Mouse (Mus musculus): ENCODE measurements around the gene Sympk.
"Not testable (repeated sequence)": the region's sequence is repeated elsewhere in the genome, so short reads cannot be mapped to it uniquely, and the experiment has no call there.

Sympk gene

DNA sequence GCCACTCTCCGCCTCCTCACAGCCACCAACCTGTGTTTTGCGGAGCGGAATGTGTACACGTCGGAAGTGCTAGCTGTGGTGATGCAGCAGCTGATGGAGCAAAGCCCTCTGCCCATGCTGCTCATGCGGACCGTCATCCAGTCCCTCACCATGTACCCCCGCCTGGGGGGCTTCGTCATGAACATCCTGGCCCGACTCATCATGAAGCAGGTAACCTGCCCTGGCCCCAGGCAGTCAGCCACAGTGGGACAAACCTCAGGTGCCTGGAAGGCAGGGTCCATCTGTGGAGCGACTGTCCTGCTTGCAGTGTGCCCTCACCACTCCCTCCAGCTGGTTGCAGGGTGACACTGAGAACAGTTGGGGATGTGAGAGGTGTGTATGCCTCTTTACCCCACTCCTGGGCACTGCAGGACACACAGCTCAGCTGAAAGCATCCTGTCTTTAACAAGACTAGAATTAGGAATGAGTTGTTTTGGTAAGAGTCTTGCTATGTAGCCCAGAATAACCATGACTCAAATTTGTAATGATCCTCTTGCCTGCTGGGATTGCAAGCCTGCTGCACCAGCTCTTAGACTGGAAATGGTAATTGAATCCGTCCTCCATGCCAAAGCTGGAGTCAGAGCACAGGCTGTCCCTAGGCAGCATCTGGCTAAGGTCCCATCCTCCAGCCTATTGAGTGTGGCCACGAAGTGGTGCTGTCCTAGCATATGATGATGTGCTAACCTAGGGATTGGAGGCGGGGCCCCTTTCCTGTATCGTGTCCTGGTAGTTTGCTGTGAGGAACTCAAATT, 28.4 kb downstream of the Sympk start:
- DNase-seq (ENCODE audit: low read depth, low spot score), result no peak

DNA sequence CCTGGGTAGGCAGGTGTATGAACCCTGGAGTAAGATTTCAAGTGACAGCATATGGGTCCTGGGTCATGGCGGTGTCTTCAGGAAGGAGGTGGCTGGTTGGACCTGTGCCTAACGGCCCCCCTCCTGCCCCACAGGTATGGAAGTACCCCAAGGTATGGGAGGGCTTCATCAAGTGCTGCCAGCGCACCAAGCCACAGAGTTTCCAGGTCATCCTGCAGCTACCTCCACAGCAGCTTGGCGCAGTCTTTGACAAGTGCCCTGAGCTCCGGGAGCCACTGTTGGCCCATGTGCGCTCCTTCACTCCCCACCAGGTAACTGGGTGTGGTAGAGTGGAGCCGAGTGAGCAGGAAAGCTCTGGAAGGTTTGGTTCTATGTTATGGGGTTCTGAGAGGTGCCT, 29.0 kb downstream of the Sympk start:
- no peak for DNase-seq (ENCODE audit: low read depth, low spot score)

DNA sequence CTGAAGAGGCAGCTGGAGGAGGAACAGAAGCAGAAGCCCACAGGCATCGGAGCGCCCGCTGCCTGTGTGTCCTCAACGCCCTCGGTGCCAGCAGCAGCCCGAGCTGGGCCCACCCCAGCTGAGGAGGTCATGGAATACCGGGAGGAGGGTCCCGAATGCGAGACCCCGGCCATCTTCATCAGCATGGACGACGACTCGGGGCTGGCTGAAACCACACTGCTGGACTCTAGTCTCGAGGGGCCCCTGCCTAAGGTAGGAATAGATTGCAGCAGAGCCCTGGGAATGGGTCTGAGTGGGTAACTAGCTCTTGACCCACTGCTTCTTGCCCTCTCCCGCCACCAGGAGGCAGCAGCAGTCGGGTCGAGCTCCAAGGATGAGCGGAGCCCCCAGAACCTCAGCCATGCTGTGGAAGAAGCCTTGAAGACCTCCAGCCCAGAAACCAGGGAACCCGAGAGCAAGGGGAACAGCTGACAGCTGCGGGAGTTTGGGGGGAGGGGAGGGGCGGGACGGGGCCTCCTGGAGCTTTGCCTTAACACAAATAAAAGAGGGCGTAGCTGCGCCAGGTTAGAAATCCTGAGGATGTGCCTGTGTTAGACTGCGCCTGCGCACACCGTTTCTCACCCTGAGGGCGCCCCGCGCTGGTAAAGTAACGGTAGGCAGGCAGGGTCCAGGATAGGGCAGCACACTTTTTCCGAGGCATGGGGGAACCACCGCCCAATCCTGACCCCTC, 30.0 kb downstream of the Sympk start, which contains the start of gene Rsph6a:
Rsph6a (plus strand) TSS at position 644 of the 730 bp plus-strand sequence.
- peak; percentile 86 for DNase-seq (ENCODE audit: low read depth, low spot score)

DNA sequence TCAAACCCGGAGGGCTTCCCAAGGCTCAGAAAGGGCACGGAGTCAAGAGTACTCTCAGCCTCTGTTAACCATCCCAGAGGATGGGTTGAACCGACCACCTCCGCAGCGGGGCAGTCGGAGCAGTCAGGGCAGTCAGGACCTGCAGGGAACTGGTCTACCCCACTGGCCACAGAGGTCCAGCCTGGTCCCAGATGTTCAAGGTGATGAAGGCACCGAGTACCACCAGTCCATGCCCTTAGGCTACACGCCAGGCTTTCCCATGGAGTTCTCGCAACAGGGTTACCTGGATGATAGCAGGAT, 30.6 kb downstream of the Sympk start:
- DNase-seq (ENCODE audit: low read depth, low spot score), result no peak

DNA sequence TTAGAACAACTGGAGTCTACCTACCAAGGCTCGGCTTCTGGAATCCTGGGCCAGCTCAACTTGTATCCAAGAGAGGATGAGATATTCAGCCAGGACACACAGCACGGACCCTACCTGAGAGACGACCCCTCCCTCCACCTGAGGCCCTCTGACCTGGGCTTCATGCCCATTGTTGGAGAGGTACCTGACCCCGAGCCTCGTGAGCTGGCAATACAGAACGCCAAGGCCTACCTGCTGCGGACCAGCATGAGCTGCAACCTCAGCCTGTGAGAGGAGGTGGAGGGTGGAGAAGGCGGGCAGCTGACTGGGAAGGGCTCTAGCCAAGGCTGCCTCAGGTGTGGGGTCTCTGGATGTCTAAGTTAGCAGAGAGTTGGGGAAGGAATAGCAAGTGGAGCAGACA, 30.9 kb downstream of the Sympk start:
- no peak for DNase-seq (ENCODE audit: low read depth, low spot score)

DNA sequence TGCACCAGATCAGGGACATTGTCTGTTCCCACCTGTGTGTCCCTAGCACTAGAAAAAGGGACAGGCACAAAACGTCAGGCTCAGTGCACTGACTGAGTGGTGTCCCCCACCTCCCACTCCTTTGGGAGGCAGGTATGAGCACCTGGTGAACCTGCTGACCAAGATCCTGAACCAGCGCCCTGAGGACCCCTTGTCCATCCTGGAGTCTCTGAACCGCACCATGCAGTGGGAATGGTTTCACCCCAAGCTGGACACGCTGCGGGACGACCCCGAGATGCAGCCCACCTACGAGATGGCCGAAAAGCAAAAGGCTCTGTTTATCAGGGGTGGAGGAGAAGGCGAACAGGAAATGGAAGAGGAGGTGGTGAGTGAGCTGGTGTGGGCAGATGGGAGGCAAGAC, 33.2 kb downstream of the Sympk start:
- no peak for DNase-seq (ENCODE audit: low read depth, low spot score)

- DNase-seq (ENCODE audit: low read depth, low spot score), result no peak
Measured at GRCm38 (mm10) chr7:19065896-19066295, 41.7 kb downstream of the Sympk start.

GRCm38 (mm10) chr7:19067063-19067462, 42.9 kb downstream of the Sympk start:
- peak; percentile 35 for DNase-seq (ENCODE audit: low read depth, low spot score)

- DNase-seq (ENCODE audit: low read depth, low spot score), result no peak
Measured at GRCm38 (mm10) chr7:19067935-19068334, 43.8 kb downstream of the Sympk start.

GRCm38 (mm10) chr7:19068707-19069106, 44.5 kb downstream of the Sympk start:
- peak; percentile 87 for DNase-seq (ENCODE audit: low read depth, low spot score)

DNA sequence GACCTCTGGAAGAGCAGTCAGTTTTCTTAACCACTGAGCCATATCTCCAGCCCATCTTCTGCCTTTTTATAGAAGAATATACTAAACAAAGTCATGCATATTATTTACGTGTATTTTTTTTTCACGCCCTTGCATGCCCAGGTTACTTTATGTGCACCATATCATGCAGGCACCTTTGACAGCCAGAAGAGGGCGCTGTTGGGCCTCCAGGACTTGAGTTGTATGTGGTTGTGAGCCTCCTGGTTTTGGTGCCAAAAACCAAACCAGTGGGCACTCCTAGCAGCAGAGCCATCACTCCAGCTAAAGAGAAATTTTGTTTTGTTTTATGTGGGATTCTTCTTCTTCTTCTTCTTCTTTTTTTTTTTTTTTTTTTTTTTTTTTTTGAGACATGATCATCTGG, 45.3 kb downstream of the Sympk start:
- peak; percentile 73 for DNase-seq (ENCODE audit: low read depth, low spot score)

DNA sequence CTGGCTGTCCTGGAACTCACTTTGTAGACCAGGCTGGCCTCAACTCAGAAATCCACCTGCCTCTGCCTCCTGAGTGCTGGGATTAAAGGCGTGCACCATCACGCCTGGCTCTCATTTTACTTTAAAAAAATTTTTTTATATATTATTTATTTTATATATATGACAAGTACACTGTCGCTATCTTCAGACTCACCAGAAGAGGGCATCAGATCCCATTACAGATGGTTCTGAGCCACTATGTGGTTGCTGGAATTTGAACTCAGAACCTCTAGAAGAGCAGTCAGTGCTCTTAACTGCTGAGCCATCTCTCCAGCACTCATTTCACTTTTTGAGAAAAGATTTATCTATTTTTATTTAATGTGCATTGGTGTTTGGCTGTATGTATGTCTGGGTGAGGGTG, 46.8 kb downstream of the Sympk start:
- not testable (repeated sequence) for DNase-seq (ENCODE audit: low read depth, low spot score)

- DNase-seq (ENCODE audit: low read depth, low spot score), result peak; percentile 91
Measured at GRCm38 (mm10) chr7:19073504-19073903, 49.3 kb downstream of the Sympk start.

GRCm38 (mm10) chr7:19074494-19074893, 50.3 kb downstream of the Sympk start:
- peak; percentile 66 for DNase-seq (ENCODE audit: low read depth, low spot score)

DNA sequence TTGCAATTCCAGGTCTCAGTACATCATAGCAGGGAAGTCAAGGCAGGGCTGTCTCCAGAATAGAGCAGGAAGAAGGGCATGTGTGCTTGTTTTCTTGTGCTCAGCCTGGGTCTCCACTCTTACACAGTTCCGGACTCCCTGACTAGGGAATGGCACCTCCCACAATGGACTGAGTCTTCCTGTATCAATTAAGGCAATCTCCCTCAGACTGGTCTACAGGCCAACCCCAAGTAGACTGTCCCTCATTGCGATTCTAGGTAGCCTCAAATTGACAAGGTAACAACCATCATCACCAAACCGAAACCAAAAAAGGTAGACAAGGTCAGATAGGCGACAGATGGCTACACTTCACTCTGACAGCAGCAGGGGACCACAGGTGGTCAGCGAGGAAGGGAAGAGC, 51.1 kb downstream of the Sympk start:
- no peak for DNase-seq (ENCODE audit: low read depth, low spot score)

- peak; percentile 99 for DNase-seq (ENCODE audit: low read depth, low spot score)
Measured at GRCm38 (mm10) chr7:19075723-19076585, 51.8 kb downstream of the Sympk start, which contains the start of gene Dmwd. Dmwd (plus strand) TSS chr7:19076227.

DNA sequence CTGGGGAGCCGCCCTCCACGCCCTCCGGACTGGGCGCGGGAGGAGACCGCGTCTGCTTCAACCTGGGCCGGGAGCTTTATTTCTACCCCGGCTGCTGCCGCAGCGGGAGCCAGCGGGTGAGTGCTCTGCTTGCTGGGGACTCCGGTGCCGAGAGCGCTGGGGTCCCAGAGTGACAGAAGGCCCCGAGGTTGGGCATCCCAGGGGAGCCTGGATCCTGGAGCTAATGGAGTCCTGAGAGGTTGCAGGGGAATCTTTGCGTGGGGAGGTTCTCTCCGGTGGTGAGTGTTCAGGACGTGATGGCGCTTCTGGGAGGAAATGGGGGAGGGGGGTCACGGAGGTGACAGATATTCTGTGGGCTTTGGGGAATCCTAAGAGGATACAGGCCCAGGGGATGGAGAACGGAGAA, 52.4 kb downstream of the Sympk start:
- peak; percentile 44 for DNase-seq (ENCODE audit: low read depth, low spot score)

GRCm38 (mm10) chr7:19077761-19078160, 53.6 kb downstream of the Sympk start:
- no peak for DNase-seq (ENCODE audit: low read depth, low spot score)

- DNase-seq (ENCODE audit: low read depth, low spot score), result no peak
Measured at GRCm38 (mm10) chr7:19078732-19079131, 54.6 kb downstream of the Sympk start.

- no peak for DNase-seq (ENCODE audit: low read depth, low spot score)
Measured at GRCm38 (mm10) chr7:19080451-19080950, 56.3 kb downstream of the Sympk start.

GRCm38 (mm10) chr7:19082171-19082570, 58.0 kb downstream of the Sympk start:
- no peak for DNase-seq (ENCODE audit: low read depth, low spot score)

- DNase-seq (ENCODE audit: low read depth, low spot score), result no peak
Measured at GRCm38 (mm10) chr7:19083096-19083495, 58.9 kb downstream of the Sympk start.

Data from ZHBTc4 (cell line).